Mouse (Mus musculus): ENCODE results near the gene Spsb4. TPM values are rescaled to one million over a fixed set of nuclear protein-coding genes. Genes with fewer than 3 reads are reported as not detected.

The Spsb4 gene
- polyA plus RNA-seq, 1 experiment from 2014 or later = 26.6 TPM

DNA sequence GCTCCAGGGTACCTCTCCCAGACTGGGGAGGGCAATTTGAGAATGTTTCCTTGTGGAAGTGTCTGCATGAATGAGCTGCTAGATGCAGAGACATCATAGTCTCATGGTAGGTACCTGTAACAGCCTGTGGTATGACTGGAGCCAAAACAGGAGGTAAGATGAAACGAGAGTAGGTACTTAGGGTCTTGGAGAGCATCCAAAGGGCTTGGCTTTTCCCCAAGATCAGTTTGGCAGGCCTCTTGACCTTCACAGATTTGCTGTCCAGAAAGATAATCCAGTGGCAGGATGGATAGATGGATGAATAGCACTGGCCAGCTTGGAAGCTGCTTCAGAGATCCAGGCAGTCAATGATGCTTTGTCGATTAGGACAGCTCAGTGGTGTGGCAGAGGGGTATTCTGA, 1.0 kb upstream of the Spsb4 start:
- H3K27me3 ChIP-seq (ENCODE audit: control insufficient read depth, insufficient read depth, low read length) = no peaks in the 10 kb centered on the region
- ATAC-seq (ENCODE audit: low FRiP score) = no peak
- H3K4me3 ChIP-seq (replicated peaks; ENCODE audit: low read length) = peak overlapping the region; percentile 61; the same call in 1 of the 2 replicates
- H3K9me3 ChIP-seq (ENCODE audit: control insufficient read depth, low read length) = no peaks in the 10 kb centered on the region
- peaks cover 33% of the 10 kb centered on the region for H3K4me1 ChIP-seq (replicated peaks; ENCODE audit: control insufficient read depth, insufficient read depth, low read length)
- peak overlapping the region; percentile 96 for H3K27ac ChIP-seq
- peak overlapping the region; percentile 68 for H3K4me2 ChIP-seq (replicated peaks)
- 39% methylated on average over 2 of the region's 2 CpGs for WGBS
- H3K9ac ChIP-seq = no peak overlapping the region
- no peaks in the 10 kb centered on the region for H3K36me3 ChIP-seq (replicated peaks; ENCODE audit: control insufficient read depth, insufficient read depth)
- no peak for DNase-seq (ENCODE audit: low spot score)

- peak overlapping the region; percentile 96 for H3K27ac ChIP-seq
- DNase-seq (ENCODE audit: low spot score) = peak; percentile 40
- ATAC-seq (ENCODE audit: low FRiP score) = peak; percentile 31; the same call in 1 of the 2 replicates
Measured at GRCm38 (mm10) chr9:97019231-97019630, 588 bp upstream of the Spsb4 start.

DNA sequence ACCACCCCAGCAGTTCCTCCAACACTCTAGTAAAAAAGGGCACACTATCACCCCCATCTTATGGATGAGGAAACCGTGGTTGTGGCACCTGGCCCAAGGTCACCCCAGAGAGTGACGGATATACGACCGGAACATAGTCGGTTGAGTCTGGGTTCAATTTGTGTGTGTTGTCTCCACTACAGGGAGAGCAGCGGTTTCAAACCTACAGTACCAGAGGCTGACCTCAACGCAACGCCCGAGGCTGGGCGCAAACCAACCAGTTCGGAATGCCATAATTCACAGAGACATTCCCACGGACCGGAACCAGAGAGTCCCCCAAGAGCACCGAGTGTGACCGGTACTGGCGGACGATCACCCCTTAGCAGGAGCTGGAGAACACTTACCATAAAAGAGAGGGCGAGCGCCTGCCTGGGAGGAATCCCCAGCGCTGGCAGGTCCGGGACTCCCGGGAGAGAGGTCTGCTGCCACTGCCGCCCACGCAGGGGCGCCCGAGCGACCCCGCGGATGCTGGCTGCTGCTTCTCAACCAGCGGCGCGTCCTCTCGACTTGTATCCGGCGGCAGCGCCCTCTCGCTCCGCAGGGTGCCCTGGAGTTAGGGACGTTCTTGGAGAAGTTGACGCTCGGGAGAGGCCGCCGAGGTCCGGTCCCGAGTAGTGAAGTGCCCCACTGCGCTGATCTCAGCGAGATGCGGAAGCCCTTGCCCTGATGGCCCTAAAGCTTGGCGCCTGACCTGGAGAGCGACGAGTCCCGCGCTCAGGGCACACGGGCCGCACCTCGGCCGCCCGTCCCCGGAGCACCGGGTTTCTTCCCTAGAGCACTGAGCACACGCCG, 617 bp downstream of the Spsb4 start:
- H3K4me2 ChIP-seq (replicated peaks) = peak overlapping the region; percentile 68
- ATAC-seq (ENCODE audit: low FRiP score) = peak; percentile 49
- peaks cover 50% of the 10 kb centered on the region for H3K4me1 ChIP-seq (replicated peaks; ENCODE audit: control insufficient read depth, insufficient read depth, low read length)
- H3K36me3 ChIP-seq (replicated peaks; ENCODE audit: control insufficient read depth, insufficient read depth) = no peaks in the 10 kb centered on the region
- H3K27ac ChIP-seq = peak overlapping the region; percentile 96
- peak overlapping the region; percentile 61 for H3K4me3 ChIP-seq (replicated peaks; ENCODE audit: low read length)
- DNase-seq (ENCODE audit: low spot score) = peak; percentile 75
- no peaks in the 10 kb centered on the region for H3K9me3 ChIP-seq (ENCODE audit: control insufficient read depth, low read length)
- H3K9ac ChIP-seq = peak overlapping the region; percentile 85
- H3K27me3 ChIP-seq (ENCODE audit: control insufficient read depth, insufficient read depth, low read length) = no peaks in the 10 kb centered on the region
- WGBS = under 1% methylated on average over 61 of the region's 62 CpGs

More at GRCm38 (mm10) chr9:97019231-97019630, 588 bp upstream of the Spsb4 start:
- Histone ChIP-seq H3K4me3 (replicated peaks; ENCODE audit: low read length) (peak overlapping the region; percentile 61), H3K9ac (peak overlapping the region; percentile 85), H3K27me3 (ENCODE audit: control insufficient read depth, insufficient read depth, low read length) (no peaks in the 10 kb centered on the region), H3K36me3 (replicated peaks; ENCODE audit: control insufficient read depth, insufficient read depth) (no peaks in the 10 kb centered on the region), H3K9me3 (ENCODE audit: control insufficient read depth, low read length) (no peaks in the 10 kb centered on the region), H3K4me1 (replicated peaks; ENCODE audit: control insufficient read depth, insufficient read depth, low read length) (peaks cover 38% of the 10 kb centered on the region), H3K4me2 (replicated peaks) (peak overlapping the region; percentile 68)
- 0% methylated on average over 11 of the region's 11 CpGs for WGBS

- Histone ChIP-seq H3K9me3 (ENCODE audit: control insufficient read depth, low read length) (no peaks in the 10 kb centered on the region), H3K4me1 (replicated peaks; ENCODE audit: control insufficient read depth, insufficient read depth, low read length) (peaks cover 57% of the 10 kb centered on the region), H3K4me3 (replicated peaks; ENCODE audit: low read length) (peak overlapping the region; percentile 61), H3K9ac (peak overlapping the region; percentile 85), H3K27me3 (ENCODE audit: control insufficient read depth, insufficient read depth, low read length) (no peaks in the 10 kb centered on the region), H3K27ac (peak overlapping the region; percentile 96), H3K36me3 (replicated peaks; ENCODE audit: control insufficient read depth, insufficient read depth) (no peaks in the 10 kb centered on the region), H3K4me2 (replicated peaks) (peak overlapping the region; percentile 68)
- under 1% methylated on average over 34 of the region's 34 CpGs for WGBS
- peak; percentile 65 for DNase-seq (ENCODE audit: low spot score)
- ATAC-seq (ENCODE audit: low FRiP score) = no peak
Measured at GRCm38 (mm10) chr9:97017121-97017810, 1.4 kb downstream of the Spsb4 start.

DNA sequence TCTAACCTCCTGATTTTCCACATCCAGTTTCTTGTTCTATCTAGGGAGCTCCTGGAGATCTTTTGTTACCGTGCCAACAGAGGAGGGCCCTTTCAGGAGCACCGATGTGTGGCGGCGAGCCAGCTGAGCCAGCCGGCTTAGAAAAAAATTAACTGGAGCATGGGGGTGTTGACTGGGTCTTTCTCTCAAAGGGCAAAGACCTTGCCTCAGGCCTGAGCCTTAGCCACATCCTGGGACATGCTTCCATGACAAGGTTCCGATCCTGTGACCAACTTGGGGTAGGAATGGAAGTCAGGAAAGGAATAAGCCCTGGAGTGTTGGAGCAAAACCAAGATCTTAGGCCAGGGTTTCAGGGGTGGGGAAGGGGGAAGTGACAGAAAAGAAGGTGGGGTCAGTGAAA, 2.9 kb downstream of the Spsb4 start:
- Histone ChIP-seq H3K9ac (peak overlapping the region; percentile 34), H3K4me3 (replicated peaks; ENCODE audit: low read length) (peak overlapping the region; percentile 61)
- WGBS = 9% methylated on average over 6 of the region's 6 CpGs

GRCm38 (mm10) chr9:97013698-97014097, 4.9 kb downstream of the Spsb4 start:
- no peak for ATAC-seq (ENCODE audit: low FRiP score)
- H3K4me3 ChIP-seq (replicated peaks; ENCODE audit: low read length) = no peak overlapping the region
- peak overlapping the region; percentile 28; the same call in 1 of the 2 replicates for H3K27ac ChIP-seq
- H3K4me2 ChIP-seq (replicated peaks) = no peak overlapping the region
- no peak overlapping the region for H3K9ac ChIP-seq
- H3K4me1 ChIP-seq (replicated peaks; ENCODE audit: control insufficient read depth, insufficient read depth, low read length) = peaks cover 59% of the 10 kb centered on the region
- DNase-seq (ENCODE audit: low spot score) = no peak
- H3K9me3 ChIP-seq (ENCODE audit: control insufficient read depth, low read length) = no peaks in the 10 kb centered on the region
- 65% methylated on average over 9 of the region's 9 CpGs for WGBS
- no peaks in the 10 kb centered on the region for H3K36me3 ChIP-seq (replicated peaks; ENCODE audit: control insufficient read depth, insufficient read depth)
- no peaks in the 10 kb centered on the region for H3K27me3 ChIP-seq (ENCODE audit: control insufficient read depth, insufficient read depth, low read length)

More for the DNA sequence above, 2.9 kb downstream of the Spsb4 start:
- H3K27ac ChIP-seq = peak overlapping the region; percentile 74
- ATAC-seq (ENCODE audit: low FRiP score) (no peak), DNase-seq (ENCODE audit: low spot score) (peak; percentile 76)
- H3K4me2 ChIP-seq (replicated peaks) = peak overlapping the region; percentile 68
- H3K36me3 ChIP-seq (replicated peaks; ENCODE audit: control insufficient read depth, insufficient read depth) = no peaks in the 10 kb centered on the region
- no peaks in the 10 kb centered on the region for H3K9me3 ChIP-seq (ENCODE audit: control insufficient read depth, low read length)
- peaks cover 65% of the 10 kb centered on the region for H3K4me1 ChIP-seq (replicated peaks; ENCODE audit: control insufficient read depth, insufficient read depth, low read length)
- H3K27me3 ChIP-seq (ENCODE audit: control insufficient read depth, insufficient read depth, low read length) = no peaks in the 10 kb centered on the region

DNA sequence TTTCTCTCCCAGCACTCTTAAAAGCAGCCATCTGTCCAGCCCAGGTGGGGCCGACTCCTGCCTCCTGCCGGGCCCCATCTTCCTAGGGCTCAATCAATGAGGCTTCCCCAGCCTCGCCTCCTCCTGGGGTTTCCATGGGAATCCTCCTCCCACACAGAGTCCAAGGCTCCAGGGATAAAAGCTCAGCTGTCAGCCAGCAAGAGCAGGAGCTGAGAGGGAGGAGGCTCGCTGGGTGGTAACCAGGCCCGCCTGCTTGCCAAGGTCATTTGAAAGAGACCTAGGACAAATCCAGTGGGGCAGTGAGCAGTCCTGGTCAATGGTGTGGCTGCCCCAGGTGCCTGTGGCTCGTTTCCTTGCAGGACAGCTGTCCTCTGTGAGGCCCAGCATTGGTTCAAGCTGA, 5.5 kb downstream of the Spsb4 start:
- H3K36me3 ChIP-seq (replicated peaks; ENCODE audit: control insufficient read depth, insufficient read depth) = no peaks in the 10 kb centered on the region
- no peaks in the 10 kb centered on the region for H3K27me3 ChIP-seq (ENCODE audit: control insufficient read depth, insufficient read depth, low read length)
- H3K27ac ChIP-seq = peak overlapping the region; percentile 28; the same call in 1 of the 2 replicates
- ATAC-seq (ENCODE audit: low FRiP score) (peak; percentile 39; the same call in 1 of the 2 replicates), DNase-seq (ENCODE audit: low spot score) (no peak)
- no peak overlapping the region for H3K4me2 ChIP-seq (replicated peaks)
- no peaks in the 10 kb centered on the region for H3K9me3 ChIP-seq (ENCODE audit: control insufficient read depth, low read length)
- peaks cover 59% of the 10 kb centered on the region for H3K4me1 ChIP-seq (replicated peaks; ENCODE audit: control insufficient read depth, insufficient read depth, low read length)
- H3K9ac ChIP-seq = peak overlapping the region; percentile 12; the same call in 1 of the 2 replicates
- H3K4me3 ChIP-seq (replicated peaks; ENCODE audit: low read length) = no peak overlapping the region
- WGBS = 6% methylated on average over 6 of the region's 6 CpGs

DNA sequence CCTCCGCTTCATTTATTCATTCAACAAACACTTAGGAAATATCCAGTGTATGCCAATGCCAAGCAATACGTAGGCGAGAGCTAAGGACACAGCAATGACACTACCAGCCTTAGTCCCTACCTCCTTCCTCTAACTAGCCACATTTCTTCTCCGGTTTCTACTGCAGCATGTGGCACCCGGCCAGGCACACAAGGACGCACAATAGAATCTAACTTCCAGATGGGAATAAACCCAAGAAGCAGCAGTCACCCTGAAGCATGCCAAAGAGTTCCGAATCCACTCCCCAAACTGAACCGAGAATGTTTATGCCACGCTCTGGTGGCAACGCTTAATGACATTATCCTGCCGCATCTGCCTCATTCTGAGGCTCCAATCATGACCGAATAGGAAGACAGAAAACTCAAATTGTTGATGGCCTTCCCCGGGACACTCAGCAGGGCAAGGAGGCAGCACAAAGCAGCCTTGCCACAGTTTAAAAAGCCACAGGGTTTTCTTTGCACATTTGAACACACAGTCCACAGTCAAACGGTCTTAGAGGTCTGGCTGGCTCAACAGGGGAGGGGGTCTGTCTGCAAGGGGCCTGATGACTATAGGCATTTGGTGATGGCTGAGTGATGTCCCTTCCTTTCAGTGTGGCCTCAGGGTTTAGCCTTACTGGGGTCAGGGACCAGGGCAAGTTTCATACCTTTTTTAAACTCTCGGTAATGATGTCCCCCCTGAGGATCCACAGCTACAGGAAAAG, 7.0 kb downstream of the Spsb4 start:
- peak overlapping the region; percentile 22 for H3K4me2 ChIP-seq (replicated peaks)
- H3K9me3 ChIP-seq (ENCODE audit: control insufficient read depth, low read length) = no peaks in the 10 kb centered on the region
- H3K4me3 ChIP-seq (replicated peaks; ENCODE audit: low read length) = no peak overlapping the region
- DNase-seq (ENCODE audit: low spot score) (peak; percentile 63), ATAC-seq (ENCODE audit: low FRiP score) (peak; percentile 53; the same call in 1 of the 2 replicates)
- 0 out of 2 replicates have a peak overlapping the region, but pooled peaks have one; percentile 17 for H3K9ac ChIP-seq
- no peaks in the 10 kb centered on the region for H3K27me3 ChIP-seq (ENCODE audit: control insufficient read depth, insufficient read depth, low read length)
- peaks cover 51% of the 10 kb centered on the region for H3K4me1 ChIP-seq (replicated peaks; ENCODE audit: control insufficient read depth, insufficient read depth, low read length)
- H3K27ac ChIP-seq = peak overlapping the region; percentile 71
- 29% methylated on average over 15 of the region's 15 CpGs for WGBS
- H3K36me3 ChIP-seq (replicated peaks; ENCODE audit: control insufficient read depth, insufficient read depth) = no peaks in the 10 kb centered on the region
